Mouse (Mus musculus): ENCODE results near the gene Pyroxd1.
"Not testable (repeated sequence)": the region's sequence is repeated elsewhere in the genome, so short reads cannot be mapped to it uniquely, and the experiment has no call there.

The Pyroxd1 gene

GRCm38 (mm10) chr6:142345440-142346038, at the start of gene Pyroxd1:
TSS of gene Pyroxd1 (plus strand) at chr6:142345654.
- DNase-seq = peak; percentile 97

GRCm38 (mm10) chr6:142298098-142298497, 47.4 kb upstream of the Pyroxd1 start, which contains the start of gene Iapp:
TSS of gene Iapp (plus strand) at chr6:142298423.
- DNase-seq = no peak

GRCm38 (mm10) chr6:142305076-142305475, 40.4 kb upstream of the Pyroxd1 start:
- DNase-seq = no peak

DNA sequence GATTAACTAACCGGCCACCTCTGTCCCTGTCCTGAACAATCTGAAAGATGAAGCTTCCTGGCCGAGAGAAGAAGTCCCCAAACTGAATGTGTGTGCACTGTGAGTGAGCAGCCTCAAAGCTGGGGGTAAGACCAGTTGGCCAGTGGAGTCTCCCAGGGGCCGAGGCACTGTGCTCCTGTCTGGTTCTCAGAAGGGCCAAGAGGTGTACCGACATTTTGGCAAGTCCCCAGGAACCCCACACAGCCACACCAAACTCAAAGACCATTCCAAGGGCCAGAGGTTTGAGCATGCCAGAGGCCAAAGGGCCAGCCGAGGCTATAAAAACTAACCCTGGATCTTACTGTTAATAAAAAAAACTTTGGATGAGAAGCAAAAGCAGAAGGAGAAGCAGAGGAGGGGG, 31.2 kb upstream of the Pyroxd1 start:
- DNase-seq = no peak

- DNase-seq = no peak
These were observed 28.3 kb upstream of the Pyroxd1 start for GRCm38 (mm10) chr6:142317106-142317505.

DNA sequence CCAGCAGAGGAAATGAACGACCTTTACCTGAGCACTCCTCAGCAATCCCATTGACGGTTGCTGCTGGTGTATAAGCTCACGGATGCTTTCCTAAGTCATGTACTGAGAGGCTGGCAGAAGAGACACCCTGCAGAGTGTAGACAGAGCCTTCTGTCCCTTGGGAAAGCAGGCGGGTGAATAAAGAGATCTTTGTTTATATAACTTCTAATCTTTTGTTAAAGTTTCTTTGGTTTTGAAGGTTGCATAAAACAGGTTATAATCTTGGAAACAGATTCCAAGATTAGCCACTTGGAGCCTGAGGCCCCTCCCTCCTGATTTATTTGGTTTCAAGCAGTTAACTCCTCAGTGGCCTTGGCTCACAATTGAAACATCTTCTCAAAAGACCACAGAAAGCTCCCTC, 22.6 kb upstream of the Pyroxd1 start, which contains the start of gene Slco1a5:
Slco1a5 (minus strand) TSS at position 101 of the 400 bp plus-strand sequence.
- no peak for DNase-seq

- no peak for DNase-seq
These were observed 18.9 kb upstream of the Pyroxd1 start for GRCm38 (mm10) chr6:142326598-142326997.

DNA sequence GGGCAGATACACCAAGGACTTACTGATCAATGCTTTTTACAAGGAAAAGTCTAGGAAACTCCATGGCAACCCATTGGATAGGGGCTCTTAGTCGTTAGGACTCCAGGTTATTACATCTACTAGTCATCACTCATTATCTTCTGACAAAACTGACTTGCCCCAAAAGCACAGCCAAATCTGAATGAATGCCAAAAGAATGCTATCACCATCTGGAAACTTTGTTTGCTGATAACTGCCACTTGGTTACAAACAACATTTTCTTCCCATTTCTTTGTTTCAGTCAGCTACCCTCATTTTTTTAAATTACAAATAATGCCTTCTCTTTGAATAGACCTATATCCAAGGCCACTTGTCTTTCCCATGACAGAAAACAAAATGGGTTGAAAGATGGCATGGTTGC, 16.3 kb upstream of the Pyroxd1 start:
- DNase-seq = no peak

GRCm38 (mm10) chr6:142338961-142339360, 6.5 kb upstream of the Pyroxd1 start:
- no peak for DNase-seq

GRCm38 (mm10) chr6:142339576-142339975, 5.9 kb upstream of the Pyroxd1 start:
- no peak for DNase-seq

- peak; percentile 70 for DNase-seq
These were observed 1.9 kb upstream of the Pyroxd1 start for GRCm38 (mm10) chr6:142343561-142343960.

GRCm38 (mm10) chr6:142346181-142347110, 992 bp downstream of the Pyroxd1 start:
- no peak for DNase-seq

GRCm38 (mm10) chr6:142347431-142348385, 2.3 kb downstream of the Pyroxd1 start:
- peak; percentile 19 for DNase-seq

DNA sequence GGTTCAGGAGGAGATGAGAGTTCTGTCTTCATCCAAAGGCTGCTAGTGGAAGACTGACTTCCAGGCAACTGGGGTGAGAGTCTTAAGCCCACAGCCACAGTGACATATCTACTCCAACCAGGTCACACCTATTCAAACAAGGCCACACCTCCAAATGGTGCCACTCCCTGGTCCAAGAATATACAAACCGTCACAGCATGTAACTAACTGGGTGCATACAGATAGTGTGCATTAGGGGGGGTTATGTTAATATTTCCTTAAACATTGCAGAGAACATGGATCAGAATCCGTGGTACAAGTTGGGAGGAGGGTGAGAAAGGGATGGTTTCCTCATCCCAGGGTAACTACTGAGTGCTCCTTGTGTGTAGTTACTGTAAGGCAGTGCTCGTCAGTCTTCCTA, 6.6 kb downstream of the Pyroxd1 start:
- not testable (repeated sequence) for DNase-seq

GRCm38 (mm10) chr6:142357106-142357505, 11.7 kb downstream of the Pyroxd1 start:
- no peak for DNase-seq

GRCm38 (mm10) chr6:142362036-142362435, 16.6 kb downstream of the Pyroxd1 start:
- DNase-seq = no peak

- DNase-seq = peak; percentile 53
These were observed 17.6 kb downstream of the Pyroxd1 start for GRCm38 (mm10) chr6:142363019-142363576.

- DNase-seq = no peak
These were observed 20.5 kb downstream of the Pyroxd1 start for GRCm38 (mm10) chr6:142365742-142366472.

DNA sequence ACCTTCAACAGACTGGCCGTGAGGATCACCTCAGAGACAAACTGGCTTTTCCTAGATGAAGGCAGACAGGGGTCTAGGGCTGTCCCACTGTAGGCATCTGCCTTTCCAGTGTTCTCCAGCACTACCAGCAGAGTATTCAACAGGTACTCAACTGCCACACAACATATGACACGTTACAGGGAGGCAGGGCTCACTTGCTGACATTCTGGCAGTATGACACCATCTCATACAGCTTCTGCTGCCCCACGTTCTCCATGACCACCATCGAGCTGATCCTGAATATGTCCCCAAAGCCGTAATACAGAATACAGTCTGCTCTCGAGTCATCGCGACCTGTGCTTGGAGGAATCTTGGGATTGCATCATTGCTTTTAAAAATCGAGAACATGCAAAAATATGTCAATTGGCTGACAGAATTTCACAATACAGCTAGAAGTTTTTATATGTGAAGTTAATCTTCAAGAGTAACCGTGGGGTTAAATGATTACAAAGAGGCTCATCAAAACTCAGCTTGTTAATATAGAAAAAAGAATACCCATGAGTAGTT, 21.1 kb downstream of the Pyroxd1 start:
- no peak for DNase-seq

DNA sequence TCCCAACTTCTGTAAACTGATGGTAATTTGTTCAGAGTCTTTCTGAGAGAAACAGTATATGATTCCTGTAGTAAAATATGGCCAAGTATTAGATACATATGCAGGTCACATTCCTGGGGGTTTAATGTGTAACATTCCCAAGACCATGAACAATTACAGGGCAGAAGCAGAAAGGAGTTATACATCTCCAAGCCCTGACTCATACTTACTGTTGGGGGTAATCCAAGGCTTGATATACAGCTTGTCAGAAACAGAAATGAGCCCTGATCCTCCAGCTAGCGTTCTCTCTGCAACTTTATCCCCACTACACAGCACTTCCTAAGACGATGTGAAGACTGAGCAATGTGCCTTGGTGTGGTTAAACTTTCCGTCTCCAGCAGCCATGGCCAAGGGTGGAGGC, 22.1 kb downstream of the Pyroxd1 start:
- DNase-seq = no peak

DNA sequence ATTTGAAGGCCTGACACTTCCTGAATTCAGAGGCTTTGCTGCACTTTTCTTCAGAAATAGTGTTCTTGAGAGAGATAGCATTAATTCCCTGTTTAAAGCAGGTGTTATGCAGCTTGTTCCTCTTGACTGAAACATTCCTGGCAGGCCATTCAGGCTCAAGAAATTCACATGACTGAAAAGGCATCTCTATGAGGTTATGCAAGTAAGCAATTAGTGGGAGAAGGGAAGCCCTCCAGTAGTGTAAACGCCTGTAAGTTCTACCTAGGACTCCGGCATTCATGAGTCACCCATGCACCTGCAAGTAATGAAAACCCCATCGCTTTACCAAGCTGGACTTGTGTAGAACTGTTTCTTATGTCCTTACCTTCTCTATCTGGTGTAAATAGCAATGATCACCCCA, 24.1 kb downstream of the Pyroxd1 start:
- DNase-seq = no peak
